Mouse (Mus musculus): ENCODE results near the gene Cldn13.
"Not testable (repeated sequence)": the region's sequence is repeated elsewhere in the genome, so short reads cannot be mapped to it uniquely, and the experiment has no call there.

The Cldn13 gene

GRCm38 (mm10) chr5:134947420-134948084, 32.2 kb upstream of the Cldn13 start:
- Histone ChIP-seq H3K9me3 (ENCODE audit: low read length) (no peaks in the 10 kb centered on the region), H3K4me1 (replicated peaks; ENCODE audit: low read depth, low read length) (peaks cover 81% of the 10 kb centered on the region), H3K27me3 (ENCODE audit: insufficient read depth, low read length) (no peaks in the 10 kb centered on the region), H3K4me3 (replicated peaks; ENCODE audit: low read length) (peak overlapping the region; percentile 93), H3K36me3 (ENCODE audit: insufficient read depth, low read length) (peaks cover 16% of the 10 kb centered on the region; the same call in 1 of the 2 replicates)
- TF ChIP-seq CTCF (conservative IDR thresholded peaks at IDR 0.05; ENCODE audit: low read length) (no peak), POU5F1 (IDR thresholded peaks at IDR 0.05; ENCODE audit: borderline replicate concordance, low read length) (no peak), NANOG (IDR thresholded peaks at IDR 0.05; ENCODE audit: borderline replicate concordance, low read length) (no peak)

GRCm38 (mm10) chr5:134946857-134947255, 31.5 kb upstream of the Cldn13 start, which contains the start of gene Cldn4:
TSS of gene Cldn4 (minus strand) at chr5:134946934.
- H3K36me3 ChIP-seq (ENCODE audit: insufficient read depth, low read length) = peaks cover 16% of the 10 kb centered on the region; the same call in 1 of the 2 replicates
- TF ChIP-seq NANOG (IDR thresholded peaks at IDR 0.05; ENCODE audit: borderline replicate concordance, low read length) (no peak), POU5F1 (IDR thresholded peaks at IDR 0.05; ENCODE audit: borderline replicate concordance, low read length) (no peak), CTCF (conservative IDR thresholded peaks at IDR 0.05; ENCODE audit: low read length) (no peak)
- H3K9me3 ChIP-seq (ENCODE audit: low read length) = no peaks in the 10 kb centered on the region
- peak within 1 kb of the TSS; percentile 93 for H3K4me3 ChIP-seq (replicated peaks; ENCODE audit: low read length)
- peaks cover 83% of the 10 kb centered on the region for H3K4me1 ChIP-seq (replicated peaks; ENCODE audit: low read depth, low read length)
- H3K27me3 ChIP-seq (ENCODE audit: insufficient read depth, low read length) = no peaks in the 10 kb centered on the region

- Histone ChIP-seq H3K9me3 (ENCODE audit: low read length) (no peaks in the 10 kb centered on the region), H3K36me3 (ENCODE audit: insufficient read depth, low read length) (peaks cover 18% of the 10 kb centered on the region), H3K27me3 (ENCODE audit: insufficient read depth, low read length) (no peaks in the 10 kb centered on the region), H3K4me3 (replicated peaks; ENCODE audit: low read length) (peak overlapping the region; percentile 93), H3K4me1 (replicated peaks; ENCODE audit: low read depth, low read length) (peaks cover 83% of the 10 kb centered on the region)
- TF ChIP-seq POU5F1 (IDR thresholded peaks at IDR 0.05; ENCODE audit: borderline replicate concordance, low read length) (no peak), NANOG (IDR thresholded peaks at IDR 0.05; ENCODE audit: borderline replicate concordance, low read length) (no peak), CTCF (conservative IDR thresholded peaks at IDR 0.05; ENCODE audit: low read length) (no peak)
Observed at GRCm38 (mm10) chr5:134946063-134946856, 30.9 kb upstream of the Cldn13 start.

GRCm38 (mm10) chr5:134945266-134945959, 30.1 kb upstream of the Cldn13 start:
- H3K9me3 ChIP-seq (ENCODE audit: low read length) = no peaks in the 10 kb centered on the region
- H3K4me3 ChIP-seq (replicated peaks; ENCODE audit: low read length) = peak overlapping the region; percentile 93
- TF ChIP-seq POU5F1 (IDR thresholded peaks at IDR 0.05; ENCODE audit: borderline replicate concordance, low read length) (no peak), NANOG (IDR thresholded peaks at IDR 0.05; ENCODE audit: borderline replicate concordance, low read length) (0 out of 2 replicates have a peak, but pooled peaks have one; percentile 15), CTCF (conservative IDR thresholded peaks at IDR 0.05; ENCODE audit: low read length) (no peak)
- peaks cover 83% of the 10 kb centered on the region for H3K4me1 ChIP-seq (replicated peaks; ENCODE audit: low read depth, low read length)
- H3K36me3 ChIP-seq (ENCODE audit: insufficient read depth, low read length) = peaks cover 27% of the 10 kb centered on the region
- H3K27me3 ChIP-seq (ENCODE audit: insufficient read depth, low read length) = no peaks in the 10 kb centered on the region

GRCm38 (mm10) chr5:134944179-134944578, 28.9 kb upstream of the Cldn13 start:
- H3K36me3 ChIP-seq (ENCODE audit: insufficient read depth, low read length) = peaks cover 30% of the 10 kb centered on the region
- H3K9me3 ChIP-seq (ENCODE audit: low read length) = peaks cover 1% of the 10 kb centered on the region
- peaks cover 75% of the 10 kb centered on the region for H3K4me1 ChIP-seq (replicated peaks; ENCODE audit: low read depth, low read length)
- TF ChIP-seq CTCF (conservative IDR thresholded peaks at IDR 0.05; ENCODE audit: low read length) (no peak), NANOG (IDR thresholded peaks at IDR 0.05; ENCODE audit: borderline replicate concordance, low read length) (no peak), POU5F1 (IDR thresholded peaks at IDR 0.05; ENCODE audit: borderline replicate concordance, low read length) (no peak)
- H3K27me3 ChIP-seq (ENCODE audit: insufficient read depth, low read length) = no peaks in the 10 kb centered on the region
- peak overlapping the region; percentile 67 for H3K4me3 ChIP-seq (replicated peaks; ENCODE audit: low read length)

GRCm38 (mm10) chr5:134942740-134943139, 27.4 kb upstream of the Cldn13 start:
- peaks cover 5% of the 10 kb centered on the region for H3K9me3 ChIP-seq (ENCODE audit: low read length)
- H3K4me3 ChIP-seq (replicated peaks; ENCODE audit: low read length) = peak overlapping the region; percentile 50
- no peaks in the 10 kb centered on the region for H3K27me3 ChIP-seq (ENCODE audit: insufficient read depth, low read length)
- peaks cover 75% of the 10 kb centered on the region for H3K4me1 ChIP-seq (replicated peaks; ENCODE audit: low read depth, low read length)
- TF ChIP-seq CTCF (conservative IDR thresholded peaks at IDR 0.05; ENCODE audit: low read length) = no peak
- peak; percentile 87 for TF ChIP-seq POU5F1 (IDR thresholded peaks at IDR 0.05; ENCODE audit: borderline replicate concordance, low read length)
- TF ChIP-seq NANOG (IDR thresholded peaks at IDR 0.05; ENCODE audit: borderline replicate concordance, low read length) = peak; percentile 89
- peaks cover 38% of the 10 kb centered on the region for H3K36me3 ChIP-seq (ENCODE audit: insufficient read depth, low read length)

- peaks cover 49% of the 10 kb centered on the region for H3K36me3 ChIP-seq (ENCODE audit: insufficient read depth, low read length)
- peaks cover 7% of the 10 kb centered on the region for H3K9me3 ChIP-seq (ENCODE audit: low read length)
- no peaks in the 10 kb centered on the region for H3K27me3 ChIP-seq (ENCODE audit: insufficient read depth, low read length)
- peaks cover 75% of the 10 kb centered on the region for H3K4me1 ChIP-seq (replicated peaks; ENCODE audit: low read depth, low read length)
- peak overlapping the region; percentile 50; the same call in 1 of the 2 replicates for H3K4me3 ChIP-seq (replicated peaks; ENCODE audit: low read length)
- 0 out of 2 replicates have a peak, but pooled peaks have one; percentile 56 for TF ChIP-seq NANOG (IDR thresholded peaks at IDR 0.05; ENCODE audit: borderline replicate concordance, low read length)
- no peak for TF ChIP-seq CTCF (conservative IDR thresholded peaks at IDR 0.05; ENCODE audit: low read length)
- no peak for TF ChIP-seq POU5F1 (IDR thresholded peaks at IDR 0.05; ENCODE audit: borderline replicate concordance, low read length)
Observed at GRCm38 (mm10) chr5:134941472-134942209, 26.3 kb upstream of the Cldn13 start.

GRCm38 (mm10) chr5:134939554-134939953, 24.2 kb upstream of the Cldn13 start:
- Histone ChIP-seq H3K4me1 (replicated peaks; ENCODE audit: low read depth, low read length) (peaks cover 86% of the 10 kb centered on the region), H3K9me3 (ENCODE audit: low read length) (peaks cover 23% of the 10 kb centered on the region), H3K36me3 (ENCODE audit: insufficient read depth, low read length) (peaks cover 63% of the 10 kb centered on the region)
- H3K27me3 ChIP-seq (ENCODE audit: insufficient read depth, low read length); H3K4me3 ChIP-seq (replicated peaks; ENCODE audit: low read length): not testable (repeated sequence)
